Mouse (Mus musculus): ENCODE measurements around the gene Phf11b.
"Not testable (repeated sequence)": the region's sequence is repeated elsewhere in the genome, so short reads cannot be mapped to it uniquely, and the experiment has no call there.

Gene Phf11b

GRCm38 (mm10) chr14:59341189-59341588 is at the start of gene Phf11b:
Gene Phf11b (minus strand): TSS chr14:59341351.
- DNase-seq (ENCODE audit: low spot score in 2 of 2) = not testable (repeated sequence)

DNA sequence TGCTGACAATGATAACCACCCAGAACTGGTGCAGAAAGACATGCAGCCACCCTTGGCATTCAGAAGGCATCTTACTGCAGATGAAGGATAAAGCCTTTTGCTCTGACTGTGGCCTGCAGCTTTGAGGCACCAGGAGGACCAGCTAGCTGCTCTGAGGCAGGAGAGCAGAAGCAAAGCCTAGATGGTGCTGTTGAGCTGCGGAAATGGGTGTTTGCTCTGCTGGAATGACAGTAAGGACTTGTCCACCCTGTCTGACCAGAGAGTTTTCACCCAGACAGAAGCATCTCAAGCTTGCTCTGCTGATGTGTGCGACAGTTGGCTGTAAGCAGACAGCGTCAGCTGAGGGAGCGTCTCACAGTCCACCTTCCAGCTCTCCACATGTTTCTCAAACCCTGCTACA is 49.0 kb upstream of the Phf11b start:
- DNase-seq (ENCODE audit: low spot score in 2 of 2) = peak; percentile 13 to 29

DNA sequence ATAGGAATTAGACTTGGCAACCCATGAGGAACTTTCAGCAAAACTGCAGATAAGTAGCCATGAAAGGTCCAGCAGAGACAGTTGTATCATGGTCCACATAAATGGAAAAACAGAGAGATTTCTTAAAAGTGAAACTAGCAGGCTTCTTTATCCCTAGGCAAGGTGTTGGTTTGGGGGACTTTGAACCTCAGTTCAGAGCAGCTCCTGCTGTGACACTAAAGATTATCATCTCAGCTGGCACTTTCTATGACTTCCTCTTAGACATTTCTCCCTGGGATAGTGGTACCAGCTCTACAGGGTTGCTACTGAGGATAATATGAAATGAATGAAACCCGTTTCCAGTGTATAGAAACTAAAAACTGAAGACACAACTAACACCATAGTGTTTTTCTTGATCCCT is 48.4 kb upstream of the Phf11b start:
- DNase-seq (ENCODE audit: low spot score in 2 of 2) = no peak

DNA sequence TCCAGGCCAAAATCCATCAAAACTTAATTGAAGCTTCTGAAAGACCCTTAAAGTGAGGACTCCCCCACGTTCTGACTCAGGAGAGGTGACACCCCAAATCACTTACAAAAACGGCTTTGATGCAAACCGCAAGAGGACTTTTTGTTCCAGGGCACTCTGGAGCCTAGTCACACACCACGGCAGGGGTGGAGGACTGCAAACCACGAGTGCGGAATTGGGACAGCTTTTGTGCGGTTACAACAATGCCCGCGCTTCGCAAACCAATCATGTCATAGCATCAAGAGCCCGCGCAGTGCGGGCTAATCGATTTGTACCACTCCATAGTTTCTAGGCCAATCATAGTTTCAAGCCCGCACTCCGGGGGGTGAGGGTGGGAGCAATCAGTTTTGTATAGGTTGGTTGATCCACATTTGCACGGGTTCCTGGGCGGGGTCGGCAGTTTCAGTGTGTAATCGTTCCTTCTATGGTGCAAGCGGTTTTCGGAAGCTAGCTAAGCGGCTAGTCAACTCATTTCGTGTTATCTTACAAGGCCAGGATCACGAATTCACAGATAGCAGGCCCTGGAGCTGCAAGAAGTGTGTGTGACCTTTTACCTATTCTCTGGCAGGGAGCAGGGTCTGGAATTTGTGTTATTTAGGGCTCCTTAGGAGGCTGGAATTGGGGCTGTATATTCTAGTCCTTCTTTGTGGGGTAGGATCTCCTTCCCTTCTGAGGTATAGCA is 29.4 kb upstream of the Phf11b start:
- no peak for DNase-seq (ENCODE audit: low spot score in 2 of 2)

- DNase-seq (ENCODE audit: low spot score in 2 of 2) = no peak
These were observed 25.4 kb upstream of the Phf11b start for GRCm38 (mm10) chr14:59366386-59367105.

DNA sequence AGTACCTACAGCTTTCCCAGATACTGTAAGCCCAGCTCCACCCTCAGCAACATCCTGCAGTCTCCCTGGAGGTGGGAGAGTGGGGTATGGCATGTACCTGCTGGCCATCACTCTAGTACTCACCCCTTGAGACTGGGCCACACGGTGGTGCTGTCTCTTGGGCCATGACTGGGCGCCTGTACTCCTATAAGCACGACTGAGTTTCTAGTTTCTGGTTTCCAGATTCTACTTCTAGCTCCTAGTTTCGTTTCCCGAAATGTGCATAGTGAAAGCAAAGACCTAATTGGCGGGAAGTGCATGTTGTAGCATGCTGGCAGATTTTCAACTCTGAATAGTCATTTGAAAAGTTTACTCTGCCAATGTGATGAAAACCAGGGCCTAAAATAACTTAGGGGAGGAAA is 24.1 kb upstream of the Phf11b start, which contains the start of gene Phf11d:
Phf11d (minus strand) TSS at position 227 of the 401 bp plus-strand sequence.
- DNase-seq (ENCODE audit: low spot score in 2 of 2) = peak in 1 of 2 experiments; percentile 3

GRCm38 (mm10) chr14:59339541-59339940 is 1.6 kb downstream of the Phf11b start:
- no peak for DNase-seq (ENCODE audit: low spot score in 2 of 2)

DNA sequence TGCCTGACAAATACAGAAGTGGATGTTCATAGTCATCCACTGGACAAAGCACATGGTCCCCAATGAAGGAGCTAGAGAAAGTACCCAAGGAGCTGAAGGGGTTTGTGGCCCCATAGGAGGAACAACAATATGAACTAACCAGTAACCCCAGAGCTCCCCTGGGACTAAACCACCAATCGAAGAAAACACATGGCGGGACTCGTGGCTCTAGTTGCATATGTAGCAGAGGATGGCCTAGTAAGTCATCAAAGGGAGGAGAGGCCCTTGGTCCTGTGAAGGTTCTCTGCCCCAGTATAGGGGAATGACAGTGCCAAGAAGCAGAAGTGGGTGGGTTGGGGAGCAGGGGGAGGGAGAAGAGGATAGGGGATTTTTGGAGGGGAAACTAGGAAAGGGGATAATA is 5.1 kb downstream of the Phf11b start:
- not testable (repeated sequence) for DNase-seq (ENCODE audit: low spot score in 2 of 2)

DNA sequence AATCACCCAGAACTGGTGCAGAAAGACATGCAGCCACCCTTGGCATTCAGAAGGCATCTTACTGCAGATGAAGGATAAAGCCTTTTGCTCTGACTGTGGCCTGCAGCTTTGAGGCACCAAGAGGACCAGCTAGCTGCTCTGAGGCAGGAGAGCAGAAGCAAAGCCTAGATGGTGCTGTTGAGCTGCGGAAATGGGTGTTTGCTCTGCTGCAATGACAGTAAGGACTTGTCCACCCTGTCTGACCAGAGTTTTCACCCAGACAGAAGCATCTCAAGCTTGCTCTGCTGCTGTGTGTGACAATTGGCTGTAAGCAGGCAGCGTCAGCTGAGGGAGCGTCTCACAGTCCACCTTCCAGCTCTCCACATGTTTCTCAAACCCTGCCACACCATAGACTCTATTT is 10.7 kb downstream of the Phf11b start:
- DNase-seq (ENCODE audit: low spot score in 2 of 2) = peak; percentile 15 to 21

GRCm38 (mm10) chr14:59319970-59320369 is 21.2 kb downstream of the Phf11b start:
- not testable (repeated sequence) for DNase-seq (ENCODE audit: low spot score in 2 of 2)

DNA sequence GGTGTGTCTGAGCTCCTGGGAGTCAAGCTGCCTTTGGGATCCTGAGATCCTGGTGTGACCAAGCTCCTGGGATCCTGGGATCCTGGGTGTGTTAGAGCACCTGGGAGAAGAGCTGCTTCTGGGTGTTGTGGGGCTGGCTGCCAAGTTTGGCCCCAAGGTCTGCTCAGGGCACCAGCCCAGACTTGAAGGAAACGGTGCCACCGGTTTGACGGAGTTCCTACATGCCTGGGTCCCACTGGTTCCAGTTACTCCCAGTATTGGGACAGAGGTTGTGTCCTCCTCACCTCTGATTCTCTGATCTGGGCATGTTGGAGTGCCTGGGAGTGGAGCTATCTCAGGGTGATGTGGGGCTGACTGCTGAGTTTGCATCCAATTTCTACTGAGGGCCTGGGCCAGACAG is 22.1 kb downstream of the Phf11b start:
- DNase-seq (ENCODE audit: low spot score in 2 of 2) = not testable (repeated sequence)

DNA sequence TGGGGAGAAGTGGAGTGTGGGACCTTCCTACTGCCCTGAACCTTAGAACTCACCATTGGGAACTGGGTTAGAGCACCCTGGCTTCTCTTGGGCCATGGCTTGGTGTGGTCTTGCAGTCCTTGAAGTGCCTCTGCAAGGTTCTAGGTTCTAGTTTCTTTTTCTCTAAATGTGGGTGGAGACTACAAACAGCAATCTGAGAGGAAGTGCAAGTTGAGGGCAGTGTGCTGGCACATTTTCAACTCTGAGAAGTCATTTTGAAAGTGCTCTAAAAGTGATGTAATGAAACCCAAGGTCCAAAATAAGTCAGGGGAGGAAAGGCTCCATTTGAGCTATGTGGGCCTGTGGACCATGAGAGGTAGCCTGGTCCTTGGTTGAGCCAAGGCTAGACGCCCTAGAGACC is 43.8 kb downstream of the Phf11b start, which contains the start of gene Phf11a:
Phf11a (minus strand) TSS at position 132 of the 400 bp plus-strand sequence.
- DNase-seq (ENCODE audit: low spot score in 2 of 2) = not testable (repeated sequence)

- DNase-seq (ENCODE audit: low spot score in 2 of 2) = not testable (repeated sequence)
These were observed 49.4 kb downstream of the Phf11b start for GRCm38 (mm10) chr14:59291769-59292168.

- not testable (repeated sequence) for DNase-seq (ENCODE audit: low spot score in 2 of 2)
These were observed 66.2 kb downstream of the Phf11b start for GRCm38 (mm10) chr14:59274961-59275360.

All from frontal cortex, postnatal 14 days (tissue).